Mouse (Mus musculus) cortical plate, adult 2 months (tissue): ENCODE measurements at regions not wholly inside any gene's neighbourhood (a gene's known extent, or its start where the extent isn't known, plus 50 kb on each side); places are given as distances from the start of the nearest gene placed in this dataset.

ENCODE experiments used
- CTCF ChIP-seq: fragments of 200-500 bp; IDR thresholded peaks from 2 replicates; pipeline ENCODE4 v1.5.1; 2011; ENCODE audit warnings: mild to moderate bottlenecking, control low read depth, low read length; ENCODE audit not compliant: insufficient read depth; ENCODE audit errors: extremely low read depth
- POLR2A ChIP-seq: fragments of 200-500 bp; IDR thresholded peaks from 2 replicates; pipeline ENCODE4 v1.6.1; 2011; ENCODE audit warnings: mild to moderate bottlenecking, low read length, control low read depth; ENCODE audit not compliant: insufficient read depth; ENCODE audit errors: extremely low read depth

- TF ChIP-seq CTCF (no peak), POLR2A (no peak)
These were observed 139.8 kb downstream of the Gm9817 start for GRCm38 (mm10) chr13:45218251-45218650.
